Mouse (Mus musculus) embryonic facial prominence, embryonic 11.5 days (tissue): ENCODE results near the gene Angptl6. TPM values are rescaled to one million over a fixed set of nuclear protein-coding genes. Genes with fewer than 3 reads are reported as not detected.
"Not testable (repeated sequence)": the region's sequence is repeated elsewhere in the genome, so short reads cannot be mapped to it uniquely, and the experiment has no call there.

Source experiments
- ATAC-seq: fragments of 200-750 bp; cut with Nextera tagmentation; replicated peaks from 2 replicates; pipeline ENCODE4 v1.8.0; 2017; ENCODE audit warnings: low read depth; ENCODE audit not compliant: insufficient number of reproducible peaks, low FRiP score, low TSS enrichment
- DNase-seq: peaks from one replicate; pipeline ENCODE4 v3.0.0-alpha.2; 2015; ENCODE audit warnings: low spot score
- H3K27ac ChIP-seq: fragments of 300-500 bp; sonication (generic); replicated peaks from 2 replicates; pipeline ENCODE4 v1.5.1; 2014; ENCODE audit warnings: mild to moderate bottlenecking, low read depth, low read length, control low read depth
- H3K27me3 ChIP-seq: fragments of 300-500 bp; sonication (generic); 2 replicates; pipeline ENCODE4 v1.6.1; 2014; ENCODE audit warnings: mild to moderate bottlenecking, low read length, moderate library complexity, mixed read lengths; ENCODE audit not compliant: control insufficient read depth, insufficient read depth
- H3K36me3 ChIP-seq: fragments of 300-500 bp; sonication (generic); replicated peaks from 2 replicates; pipeline ENCODE4 v1.6.1; 2014; ENCODE audit warnings: low read depth, mild to moderate bottlenecking, low read length, moderate library complexity, mixed read lengths; ENCODE audit not compliant: control insufficient read depth, insufficient read depth
- H3K4me1 ChIP-seq: fragments of 300-500 bp; sonication (generic); 2 replicates; pipeline ENCODE4 v1.6.1; 2014; ENCODE audit warnings: low read length, mixed read lengths; ENCODE audit not compliant: control insufficient read depth, insufficient read depth
- H3K4me2 ChIP-seq: fragments of 300-500 bp; sonication (generic); 2 replicates; pipeline ENCODE4 v1.6.1; 2014; ENCODE audit warnings: low read depth, mild to moderate bottlenecking, control low read depth, low read length, moderate library complexity
- H3K4me3 ChIP-seq: fragments of 300-500 bp; sonication (generic); 2 replicates; pipeline ENCODE4 v1.5.1; 2014; ENCODE audit warnings: low read depth, low read length, control low read depth
- H3K9ac ChIP-seq: fragments of 300-500 bp; sonication (generic); replicated peaks from 2 replicates; pipeline ENCODE4 v1.6.1; 2014; ENCODE audit warnings: mild to moderate bottlenecking, control low read depth, low read length
- H3K9me3 ChIP-seq: fragments of 300-500 bp; sonication (generic); replicated peaks from 2 replicates; pipeline ENCODE4 v1.6.1; 2016; ENCODE audit warnings: mild to moderate bottlenecking, low read length, inconsistent platforms, mixed read lengths; ENCODE audit not compliant: control insufficient read depth
- WGBS: fragments of 180-500 bp; shearing (Covaris S2); extraction: QIAGEN DNeasy Blood & Tissue Kit; methylation state at CpG from one replicate; pipeline ENCODE4 v1.1.7; 2014; 5-methylcytosine and 5-hydroxymethylcytosine counted together
- polyA plus RNA-seq: library from polyadenylated mRNA; unstranded; fragments of >200 nt; fragmentation: Nextera tagmentation; extraction: Ambion mirVana; gene quantifications from 2 replicates; pipeline ENCODE4 v1.2.1, GENCODE M21; 2014

The Angptl6 gene
- polyA plus RNA-seq, 1 experiment from 2014 or later: 3.2 TPM

DNA sequence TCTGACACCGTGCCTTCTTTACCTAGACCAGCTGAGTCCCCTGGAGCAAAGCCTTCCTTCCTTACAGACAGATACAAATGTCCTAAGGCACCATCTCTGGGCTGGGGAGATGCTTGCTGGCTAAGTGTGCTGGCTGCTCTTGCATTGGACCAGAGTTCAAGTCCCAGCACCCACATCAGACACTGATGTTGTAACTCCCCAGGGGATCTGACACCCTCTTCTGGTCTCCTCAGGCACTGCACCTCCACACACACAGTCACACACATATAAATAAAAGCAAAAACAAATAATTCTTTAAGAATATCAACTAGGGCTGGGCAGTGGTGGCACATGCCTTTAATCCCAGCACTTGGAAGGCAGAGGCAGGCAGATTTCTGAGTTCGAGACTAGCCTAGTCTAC is 29.3 kb downstream of the Angptl6 start:
- Histone ChIP-seq H3K4me3 (no peak overlapping the region), H3K36me3 (no peaks in the 10 kb centered on the region), H3K9ac (no peak overlapping the region), H3K27me3 (no peaks in the 10 kb centered on the region), H3K27ac (no peak overlapping the region), H3K4me1 (no peaks in the 10 kb centered on the region), H3K9me3 (no peaks in the 10 kb centered on the region), H3K4me2 (no peak overlapping the region)
- DNase-seq (no peak), ATAC-seq (no peak)
- WGBS: 89% methylated on average over 2 of the region's 2 CpGs

- H3K4me2 ChIP-seq: no peak overlapping the region
- H3K9ac ChIP-seq: no peak overlapping the region
- no peak overlapping the region for H3K4me3 ChIP-seq
- H3K36me3 ChIP-seq: no peaks in the 10 kb centered on the region
- no peaks in the 10 kb centered on the region for H3K4me1 ChIP-seq
- peak; percentile 58 for DNase-seq
- 25% methylated on average over 2 of the region's 2 CpGs for WGBS
- ATAC-seq: no peak
- H3K27ac ChIP-seq: no peak overlapping the region
- H3K9me3 ChIP-seq: no peaks in the 10 kb centered on the region
- no peaks in the 10 kb centered on the region for H3K27me3 ChIP-seq
These were observed 36.9 kb downstream of the Angptl6 start for GRCm38 (mm10) chr9:20842670-20843069.

DNA sequence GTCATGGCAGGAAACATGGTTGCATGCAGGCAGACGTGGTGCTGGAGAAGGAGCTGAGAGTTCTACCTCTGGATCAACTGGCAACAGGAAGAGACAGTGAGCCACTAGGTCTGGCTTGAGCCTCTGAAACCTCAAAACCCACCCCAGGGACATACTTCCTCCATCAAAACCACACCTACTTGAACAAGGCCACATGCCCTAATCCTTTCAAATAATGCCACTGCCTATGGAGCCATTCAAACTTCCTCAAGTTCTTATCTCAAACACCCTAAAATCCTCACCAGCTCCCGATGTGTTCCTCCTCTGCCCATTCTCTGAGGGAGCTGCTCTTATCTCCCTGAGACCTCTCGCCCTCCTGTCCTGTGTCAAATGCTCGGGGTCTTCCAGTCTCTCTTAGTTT is 37.3 kb downstream of the Angptl6 start:
- no peak overlapping the region for H3K9ac ChIP-seq
- no peak overlapping the region for H3K4me2 ChIP-seq
- H3K27ac ChIP-seq: no peak overlapping the region
- no peaks in the 10 kb centered on the region for H3K36me3 ChIP-seq
- H3K27me3 ChIP-seq: no peaks in the 10 kb centered on the region
- DNase-seq: no peak
- ATAC-seq: no peak
- no peaks in the 10 kb centered on the region for H3K9me3 ChIP-seq
- H3K4me3 ChIP-seq: no peak overlapping the region
- H3K4me1 ChIP-seq: no peaks in the 10 kb centered on the region
- 81% methylated on average over 4 of the region's 4 CpGs for WGBS

DNA sequence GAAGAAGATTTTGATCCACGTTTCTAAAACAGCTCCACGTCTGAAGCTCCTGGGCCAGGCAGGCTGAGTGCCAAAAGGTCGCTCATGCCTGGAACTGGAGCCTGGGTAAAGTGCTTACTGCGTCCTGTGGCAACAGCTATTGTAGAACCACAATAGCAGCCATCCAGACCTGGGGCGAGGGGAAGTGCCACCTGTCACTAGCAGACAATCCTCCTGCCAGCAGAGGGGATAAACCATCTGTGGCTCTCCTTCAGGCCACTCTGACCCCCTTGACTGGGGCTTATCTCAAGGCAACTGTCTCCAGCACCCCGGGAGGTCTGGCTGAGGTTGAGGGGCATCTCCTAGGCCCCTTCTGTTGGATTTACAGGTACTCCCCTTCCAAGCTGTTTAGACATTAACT is 40.6 kb downstream of the Angptl6 start:
- ATAC-seq (no peak), DNase-seq (no peak)
- no peaks in the 10 kb centered on the region for H3K27me3 ChIP-seq
- H3K9me3 ChIP-seq: no peaks in the 10 kb centered on the region
- no peak overlapping the region for H3K4me2 ChIP-seq
- no peak overlapping the region for H3K4me3 ChIP-seq
- WGBS: 60% methylated on average over 6 of the region's 6 CpGs
- H3K9ac ChIP-seq: no peak overlapping the region
- no peaks in the 10 kb centered on the region for H3K4me1 ChIP-seq
- no peaks in the 10 kb centered on the region for H3K36me3 ChIP-seq
- no peak overlapping the region for H3K27ac ChIP-seq

DNA sequence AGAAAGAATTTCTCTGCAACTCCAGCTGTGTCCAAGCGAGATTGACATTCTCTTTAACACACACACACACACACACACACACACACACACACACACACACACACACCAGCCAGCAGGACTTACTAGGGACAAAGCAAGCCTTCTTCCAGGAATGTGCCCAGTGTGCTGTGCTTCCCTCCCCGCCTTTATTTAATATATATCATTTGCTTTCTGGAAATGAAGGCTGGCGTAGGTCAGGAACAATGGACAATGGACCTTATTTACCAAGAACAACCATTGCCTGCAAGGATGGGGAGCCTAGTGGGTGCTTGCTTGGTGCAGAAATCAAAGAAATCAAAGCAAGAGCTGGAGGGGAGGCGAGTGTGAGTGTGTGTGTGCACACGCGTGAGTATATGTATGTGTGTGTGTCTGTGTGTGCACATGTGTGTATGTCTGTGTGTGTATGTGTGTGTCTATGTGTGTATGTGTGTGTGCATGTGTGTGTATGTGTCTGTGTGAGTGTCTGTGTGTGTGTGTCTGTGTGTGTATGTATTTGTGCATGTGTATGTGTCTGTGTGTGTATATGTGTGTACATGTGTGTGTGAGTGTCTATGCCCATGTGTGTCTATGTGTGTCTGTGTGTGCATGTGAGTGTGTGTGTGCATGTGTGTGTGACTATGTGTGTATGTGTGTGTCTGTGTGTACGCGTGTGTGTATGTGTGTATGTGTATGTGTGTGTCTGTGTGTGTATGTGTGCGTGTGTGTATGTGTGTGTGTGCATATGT is 42.2 kb downstream of the Angptl6 start:
- H3K4me2 ChIP-seq: no peak overlapping the region
- 72% methylated on average over 9 of the region's 9 CpGs for WGBS
- no peak overlapping the region for H3K9ac ChIP-seq
- ATAC-seq (no peak), DNase-seq (no peak)
- no peaks in the 10 kb centered on the region for H3K9me3 ChIP-seq
- no peaks in the 10 kb centered on the region for H3K36me3 ChIP-seq
- H3K4me1 ChIP-seq: no peaks in the 10 kb centered on the region
- H3K4me3 ChIP-seq: no peak overlapping the region
- H3K27ac ChIP-seq: no peak overlapping the region
- no peaks in the 10 kb centered on the region for H3K27me3 ChIP-seq

DNA sequence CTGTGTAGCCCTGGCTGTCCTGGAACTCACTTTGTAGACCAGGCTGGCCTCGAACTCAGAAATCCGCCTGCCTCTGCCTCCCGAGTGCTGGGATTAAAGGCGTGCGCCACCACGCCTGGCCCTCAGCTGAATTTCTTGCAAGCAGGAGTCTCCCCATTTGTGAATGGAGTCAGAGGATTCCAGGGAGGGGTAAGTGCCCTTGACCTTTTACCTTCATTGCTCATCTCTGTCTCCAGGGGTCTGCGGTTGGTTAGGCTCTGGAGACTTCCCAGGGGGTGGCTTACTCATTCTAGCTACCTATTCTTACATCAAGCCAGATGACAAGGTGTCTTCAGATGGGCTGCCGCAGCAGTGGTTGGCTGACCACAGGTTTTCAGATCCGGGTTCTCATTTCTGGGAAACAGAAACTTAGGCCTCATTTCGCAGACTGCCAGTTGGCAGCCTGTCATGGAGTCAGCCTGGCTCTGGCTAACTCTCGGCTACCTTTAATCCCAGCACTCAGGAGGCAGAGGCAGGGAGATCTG is 44.0 kb downstream of the Angptl6 start:
- H3K4me1 ChIP-seq, H3K9me3 ChIP-seq, H3K4me3 ChIP-seq, H3K27ac ChIP-seq, H3K9ac ChIP-seq, DNase-seq, H3K27me3 ChIP-seq, H3K4me2 ChIP-seq, ATAC-seq, H3K36me3 ChIP-seq: not testable (repeated sequence)
- WGBS: 87% methylated on average over 11 of the region's 11 CpGs

- no peak for DNase-seq
- WGBS: 71% methylated on average over 1 of the region's 1 CpGs
- no peak overlapping the region for H3K9ac ChIP-seq
- no peak overlapping the region for H3K4me2 ChIP-seq
- H3K4me1 ChIP-seq: no peaks in the 10 kb centered on the region
- no peaks in the 10 kb centered on the region; the same call in 1 of the 2 replicates for H3K27me3 ChIP-seq
- no peaks in the 10 kb centered on the region for H3K36me3 ChIP-seq
- no peak for ATAC-seq
- no peaks in the 10 kb centered on the region for H3K9me3 ChIP-seq
- H3K4me3 ChIP-seq: no peak overlapping the region
- no peak overlapping the region for H3K27ac ChIP-seq
These were observed 44.6 kb downstream of the Angptl6 start for GRCm38 (mm10) chr9:20834881-20835280.

DNA sequence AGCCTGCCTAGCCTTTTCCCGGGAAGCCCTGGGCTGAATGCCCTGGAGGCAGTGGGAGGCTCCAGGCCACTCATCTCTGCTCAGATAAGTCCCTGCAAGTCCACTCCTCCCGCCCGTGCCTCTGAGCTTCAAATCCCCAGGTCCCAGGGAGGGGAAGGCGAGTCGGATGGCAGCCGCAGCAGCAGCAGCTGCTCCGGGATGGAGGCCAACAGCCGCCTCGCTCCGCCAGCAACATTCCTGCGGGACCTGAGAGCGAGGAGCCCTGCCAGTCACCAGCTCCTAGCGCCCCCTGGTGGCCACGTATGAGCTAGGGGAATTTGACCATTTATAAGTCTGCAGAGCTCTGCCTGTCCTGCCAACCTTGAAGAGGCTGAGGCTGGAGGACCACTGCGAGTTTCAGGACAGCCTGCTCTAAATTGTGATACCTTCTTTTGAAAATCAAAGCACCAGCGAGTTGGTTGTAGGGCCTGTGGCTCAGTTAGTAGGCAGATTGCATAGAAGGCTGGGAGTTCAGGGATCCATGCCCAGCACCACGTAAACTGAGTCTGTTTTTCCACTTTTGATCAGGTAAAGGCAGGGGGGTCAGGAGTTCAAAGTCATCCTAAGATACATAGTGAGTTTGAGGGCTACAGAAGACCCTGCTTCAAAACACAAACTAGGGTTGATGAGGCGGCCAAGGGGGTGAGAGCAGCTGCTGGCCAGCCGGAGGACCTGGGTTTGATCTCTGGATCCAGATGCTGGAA is 48.5 kb downstream of the Angptl6 start:
- Histone ChIP-seq H3K4me3 (no peak overlapping the region), H3K4me1 (no peaks in the 10 kb centered on the region), H3K27me3 (no peaks in the 10 kb centered on the region; the same call in 1 of the 2 replicates), H3K9ac (peak overlapping the region; percentile 43; the same call in 1 of the 2 replicates), H3K36me3 (no peaks in the 10 kb centered on the region), H3K27ac (no peak overlapping the region), H3K9me3 (no peaks in the 10 kb centered on the region), H3K4me2 (0 out of 2 replicates have a peak overlapping the region, but pooled peaks have one; percentile 3)
- DNase-seq: peak; percentile 95
- ATAC-seq: peak; percentile 89
- 14% methylated on average over 19 of the region's 19 CpGs for WGBS
